Mouse (Mus musculus): ENCODE measurements at regions not wholly inside any gene's neighbourhood (a gene's known extent, or its start where the extent isn't known, plus 50 kb on each side); places are given as distances from the start of the nearest gene placed in this dataset.
A peak's percentile ranks its signal among the peaks of the same experiment; 100 is the strongest.
"Not testable (repeated sequence)": the region's sequence is repeated elsewhere in the genome, so short reads cannot be mapped to it uniquely, and the experiment has no call there.

- not testable (repeated sequence) for H3K4me3 ChIP-seq (replicated peaks; ENCODE audit: low read length); ATAC-seq (ENCODE audit: low FRiP score); H3K36me3 ChIP-seq (replicated peaks; ENCODE audit: control insufficient read depth, insufficient read depth); H3K4me1 ChIP-seq (replicated peaks; ENCODE audit: control insufficient read depth, insufficient read depth, low read length); H3K9me3 ChIP-seq (ENCODE audit: control insufficient read depth, low read length); H3K9ac ChIP-seq; H3K27ac ChIP-seq; DNase-seq (ENCODE audit: low spot score); H3K4me2 ChIP-seq (replicated peaks); H3K27me3 ChIP-seq (ENCODE audit: control insufficient read depth, insufficient read depth, low read length)
- WGBS: 95% methylated on average over 2 of the region's 2 CpGs
Observed at GRCm38 (mm10) chrX:4530652-4531051, 160.2 kb downstream of the Btbd35f17 start.

- H3K4me3 ChIP-seq (replicated peaks; ENCODE audit: low read length); H3K4me2 ChIP-seq (replicated peaks); ATAC-seq (ENCODE audit: low FRiP score); DNase-seq (ENCODE audit: low spot score); H3K9ac ChIP-seq; H3K9me3 ChIP-seq (ENCODE audit: control insufficient read depth, low read length); H3K27me3 ChIP-seq (ENCODE audit: control insufficient read depth, insufficient read depth, low read length); H3K27ac ChIP-seq; H3K4me1 ChIP-seq (replicated peaks; ENCODE audit: control insufficient read depth, insufficient read depth, low read length); H3K36me3 ChIP-seq (replicated peaks; ENCODE audit: control insufficient read depth, insufficient read depth): not testable (repeated sequence)
- 57% methylated on average over 2 of the region's 2 CpGs for WGBS
Observed at GRCm38 (mm10) chrX:4543981-4544380, 173.5 kb downstream of the Btbd35f17 start.

- H3K9ac ChIP-seq; H3K4me2 ChIP-seq (replicated peaks); H3K4me1 ChIP-seq (replicated peaks; ENCODE audit: control insufficient read depth, insufficient read depth, low read length); H3K4me3 ChIP-seq (replicated peaks; ENCODE audit: low read length); H3K9me3 ChIP-seq (ENCODE audit: control insufficient read depth, low read length); ATAC-seq (ENCODE audit: low FRiP score); H3K27ac ChIP-seq; H3K27me3 ChIP-seq (ENCODE audit: control insufficient read depth, insufficient read depth, low read length); H3K36me3 ChIP-seq (replicated peaks; ENCODE audit: control insufficient read depth, insufficient read depth): not testable (repeated sequence)
- peak; percentile 13 for DNase-seq (ENCODE audit: low spot score)
- 61% methylated on average over 1 of the region's 1 CpGs for WGBS
Observed at GRCm38 (mm10) chrX:4548879-4549278, 178.4 kb downstream of the Btbd35f17 start.

All from hindbrain, embryonic 14.5 days (tissue).